Mouse (Mus musculus) T-helper 17 cell (primary cell): Measurements from ENCODE around the gene Trir.

Experiments
- in situ Hi-C, 2 experiments: fragments of 300-600 bp; cut with MboI, MseI; formaldehyde crosslinking; loops; 1 replicate in 1 of 2; 2 replicates in 1 of 2; pipeline ENCODE4 v1.15.1; 2025; ENCODE audit warnings: high pct_unique_total_duplicates in 2 of 2

Gene Trir

GRCm38 (mm10) chr8:85035728-85036310 is 9.2 kb downstream of the Trir start:
- in situ Hi-C loops = no loop called here

GRCm38 (mm10) chr8:85036381-85036717 is 9.7 kb downstream of the Trir start:
- in situ Hi-C loops = no loop called here

- in situ Hi-C loops = no loop called here
Observed at GRCm38 (mm10) chr8:85036718-85037365, 10.2 kb downstream of the Trir start, which contains the start of gene Tnpo2. TSS of gene Tnpo2 (plus strand) at chr8:85036915.

- in situ Hi-C loops = no loop called here
Observed at GRCm38 (mm10) chr8:85037366-85037680, 10.7 kb downstream of the Trir start.

GRCm38 (mm10) chr8:85037681-85038531 is 11.3 kb downstream of the Trir start:
- in situ Hi-C loops = no loop called here

GRCm38 (mm10) chr8:85043619-85044018 is 17.0 kb downstream of the Trir start:
- in situ Hi-C loops = no loop called here

GRCm38 (mm10) chr8:85057367-85057766 is 30.7 kb downstream of the Trir start:
- in situ Hi-C loops = loop anchor here in 1 of 2 experiments (25.0 kb wide), 2 partner anchors 820 to 1370 kb away; partner anchors contain the start of genes D8Ertd738e, Pkn1 and Zswim4

- in situ Hi-C loops = loop anchor here in 1 of 2 experiments (25.0 kb wide), 2 partner anchors 823 to 1373 kb away; partner anchors contain the start of genes D8Ertd738e, Pkn1 and Zswim4
Observed at GRCm38 (mm10) chr8:85059879-85060616, 33.4 kb downstream of the Trir start, which contains the start of gene Fbxw9. TSS of gene Fbxw9 (plus strand) at chr8:85060055.

GRCm38 (mm10) chr8:85062603-85063002 is 36.0 kb downstream of the Trir start:
- in situ Hi-C loops = loop anchor here in 1 of 2 experiments (25.0 kb wide), 2 partner anchors 825 to 1375 kb away; partner anchors contain the start of genes D8Ertd738e, Pkn1 and Zswim4

- in situ Hi-C loops = loop anchor here in 1 of 2 experiments (25.0 kb wide), 2 partner anchors 828 to 1378 kb away; partner anchors contain the start of genes D8Ertd738e, Pkn1 and Zswim4
Observed at GRCm38 (mm10) chr8:85065213-85065612, 38.6 kb downstream of the Trir start.

GRCm38 (mm10) chr8:85067155-85067554 is 40.5 kb downstream of the Trir start:
- in situ Hi-C loops = loop anchor here in 1 of 2 experiments (25.0 kb wide), 2 partner anchors 830 to 1380 kb away; partner anchors contain the start of genes D8Ertd738e, Pkn1 and Zswim4

- in situ Hi-C loops = loop anchor here in 1 of 2 experiments (25.0 kb wide), 2 partner anchors 831 to 1381 kb away; partner anchors contain the start of genes D8Ertd738e, Pkn1 and Zswim4
Observed at GRCm38 (mm10) chr8:85067982-85068381, 41.4 kb downstream of the Trir start, which contains the start of gene Gm5741. TSS of gene Gm5741 (minus strand) at chr8:85067982.

GRCm38 (mm10) chr8:85071041-85071440 is 44.4 kb downstream of the Trir start:
- in situ Hi-C loops = loop anchor here in 1 of 2 experiments (25.0 kb wide), 2 partner anchors 834 to 1384 kb away; partner anchors contain the start of genes D8Ertd738e, Pkn1 and Zswim4

- in situ Hi-C loops = loop anchor here in 1 of 2 experiments (25.0 kb wide), 2 partner anchors 834 to 1384 kb away; partner anchors contain the start of genes D8Ertd738e, Pkn1 and Zswim4
Observed at GRCm38 (mm10) chr8:85071514-85072281, 45.1 kb downstream of the Trir start, which contains the start of gene Dhps. TSS of gene Dhps (plus strand) at chr8:85071757.

- in situ Hi-C loops = loop anchor here in 1 of 2 experiments (25.0 kb wide), 2 partner anchors 835 to 1385 kb away; partner anchors contain the start of genes D8Ertd738e, Pkn1 and Zswim4
Observed at GRCm38 (mm10) chr8:85072364-85072929, 45.8 kb downstream of the Trir start.

- in situ Hi-C loops = loop anchor here in 1 of 2 experiments (25.0 kb wide), 2 partner anchors 836 to 1386 kb away; partner anchors contain the start of genes D8Ertd738e, Pkn1 and Zswim4
Observed at GRCm38 (mm10) chr8:85073041-85073612, 46.5 kb downstream of the Trir start.

GRCm38 (mm10) chr8:85074167-85074566 is 47.5 kb downstream of the Trir start:
- in situ Hi-C loops = loop anchor here in 1 of 2 experiments (25.0 kb wide), 2 partner anchors 837 to 1387 kb away; partner anchors contain the start of genes D8Ertd738e, Pkn1 and Zswim4

- in situ Hi-C loops = loop anchor here (5.0 to 25.0 kb wide), 4 partner anchors 97 to 1387 kb away; partner anchors contain the start of genes D8Ertd738e (in 1 of the 2), Junb (in 1 of the 2), Pkn1 (in 1 of the 2) and Zswim4 (in 1 of the 2)
Observed at GRCm38 (mm10) chr8:85074617-85075016, 48.0 kb downstream of the Trir start.
